In genomic region chr8:34573007-34573881, GRCm38 (mm10) we compare ENCODE assay signal across 9 mouse cellular contexts.
DNase-seq lines count a peak whose midpoint lies in the region; ATAC-seq and TF ChIP-seq lines count a peak whose summit lies in the region.
"Had no signal": no experiment of that assay in that cellular context is flagged by ENCODE, and none has a peak within 500 bp of the region (broad histone marks: within the 10 kb centered on the region; RNA-seq: fewer than 3 reads in every experiment).

No protein-coding gene starts in this region.

- H3K4me3 ChIP-seq in kidney, adult 2 months (ENCODE audit: insufficient read depth, low read depth, low read length), result no peak overlapping the region
- H3K4me3 ChIP-seq in hindbrain, embryonic 16.5 days (ENCODE audit: low read length), result no peak overlapping the region

- H3K4me2 ChIP-seq in hindbrain, embryonic 16.5 days (ENCODE audit: low read length), result no peak overlapping the region
- H3K4me2 ChIP-seq: midbrain, embryonic 11.5 days had no signal

- H3K27ac ChIP-seq in kidney, adult 2 months (ENCODE audit: insufficient read depth, low read depth, low read length), result no peak overlapping the region
- no peak overlapping the region for H3K27ac ChIP-seq in hindbrain, embryonic 16.5 days (ENCODE audit: low read depth, low read length)

- DNase-seq in kidney, adult 2 months, result peak; percentile 26
- no peak for DNase-seq in kidney, postnatal 36 days
- DNase-seq in embryo, embryonic 10.5 days (ENCODE audit: low spot score), result peak; percentile 61
- DNase-seq in kidney, postnatal 4 days, result peak; percentile 16 to 37
- peak; percentile 49 for DNase-seq in mesoderm, embryonic 11.5 days (ENCODE audit: low read depth, low spot score)
- DNase-seq in cerebellum, adult 8-10 months, result no peak
- no peak for DNase-seq in frontal cortex, postnatal 10 days (ENCODE audit: low spot score in 2 of 2)

- no peak for TF ChIP-seq CTCF in kidney, adult 2 months (conservative IDR thresholded peaks at IDR 0.05; ENCODE audit: insufficient read depth, insufficient read length, low read depth, low read length)

- TF ChIP-seq POLR2A in kidney, adult 2 months (IDR thresholded peaks at IDR 0.05; ENCODE audit: low read depth, low read length), result no peak

- no peaks in the 10 kb centered on the region for H3K36me3 ChIP-seq in kidney, adult 2 months (ENCODE audit: control insufficient read depth, insufficient read depth, low read length)
- H3K36me3 ChIP-seq in hindbrain, embryonic 16.5 days (ENCODE audit: control insufficient read depth, insufficient read depth, low read length), result no peaks in the 10 kb centered on the region

- ATAC-seq in hindbrain, embryonic 16.5 days, result no peak

- no peak overlapping the region for H3K9ac ChIP-seq in hindbrain, embryonic 16.5 days (ENCODE audit: low read depth, low read length)

- no peaks in the 10 kb centered on the region for H3K4me1 ChIP-seq in kidney, adult 2 months (ENCODE audit: control insufficient read depth, insufficient read depth, low read length)
- H3K4me1 ChIP-seq in hindbrain, embryonic 16.5 days (ENCODE audit: control insufficient read depth, insufficient read depth, low read depth, low read length), result no peaks in the 10 kb centered on the region

- 54% methylated on average over 9 of the region's 9 CpGs for whole genome bisulfite sequencing in kidney, adult 2 months
- WGBS in hindbrain, embryonic 16.5 days, result 62% methylated on average over 9 of the region's 9 CpGs

- no peaks in the 10 kb centered on the region for H3K9me3 ChIP-seq in hindbrain, embryonic 16.5 days (ENCODE audit: control insufficient read depth, low read length)

- H3K27me3 ChIP-seq in kidney, adult 2 months (replicated peaks; ENCODE audit: control insufficient read depth, insufficient read depth, low read length), result no peaks in the 10 kb centered on the region
- H3K27me3 ChIP-seq in hindbrain, embryonic 16.5 days (replicated peaks; ENCODE audit: control insufficient read depth, insufficient read depth, low read length), result no peaks in the 10 kb centered on the region

Comparison
In these comparisons a context has a peak if more than half of its experiments do, and no peak if none do; other contexts are left out.
1. DNase-seq: peak in kidney, adult 2 months (single experiment), embryo, embryonic 10.5 days (single experiment), kidney, postnatal 4 days (2 of 2) and mesoderm, embryonic 11.5 days (single experiment); none in kidney, postnatal 36 days (0 of 2), cerebellum, adult 8-10 months (single experiment) and frontal cortex, postnatal 10 days (0 of 2).